Mouse (Mus musculus) layer of hippocampus, postnatal 14 days (tissue): Measurements from ENCODE around the gene Pigo. TPM values are rescaled to one million over a fixed set of nuclear protein-coding genes. Genes with fewer than 3 reads are reported as not detected.
"Not testable (repeated sequence)": the region's sequence is repeated elsewhere in the genome, so short reads cannot be mapped to it uniquely, and the experiment has no call there.

Experiments
- DNase-seq, 2 experiments: peaks; one replicate each; pipeline ENCODE4 v3.0.0; 2021 to 2022; ENCODE audit warnings: low spot score in 2 of 2, mixed read lengths in 1 of 2
- total RNA-seq, 2 experiments: library from RNA; stranded (reverse); gene quantifications; 2 replicates each; pipeline ENCODE4 v1.2.3; 2021

Pigo gene
- total RNA-seq, 2 experiments from 2014 or later = 29.1 to 32.0 TPM

GRCm38 (mm10) chr4:43005765-43006164 lies 19.9 kb downstream of the Pigo start:
- peak in 1 of 2 experiments; percentile 41 for DNase-seq

- DNase-seq = no peak
Measured at GRCm38 (mm10) chr4:43004951-43005350, 20.7 kb downstream of the Pigo start.

- no peak for DNase-seq
Measured at GRCm38 (mm10) chr4:43002756-43003439, 22.7 kb downstream of the Pigo start.

GRCm38 (mm10) chr4:43001272-43001671 lies 24.3 kb downstream of the Pigo start:
- DNase-seq = no peak

- DNase-seq = peak; percentile 99 to 100
Measured at GRCm38 (mm10) chr4:43000141-43000986, 25.3 kb downstream of the Pigo start, which contains the start of gene Vcp. Gene Vcp, minus strand, starts transcription at chr4:43000507.

GRCm38 (mm10) chr4:42999451-43000140 lies 26.0 kb downstream of the Pigo start:
- peak; percentile 67 to 68 for DNase-seq

GRCm38 (mm10) chr4:42998022-42998421 lies 27.6 kb downstream of the Pigo start:
- DNase-seq = no peak

GRCm38 (mm10) chr4:42988296-42988695 lies 37.3 kb downstream of the Pigo start:
- no peak for DNase-seq

- not testable (repeated sequence) for DNase-seq
Measured at GRCm38 (mm10) chr4:42980467-42980866, 45.2 kb downstream of the Pigo start.

GRCm38 (mm10) chr4:42978062-42978461 lies 47.6 kb downstream of the Pigo start:
- DNase-seq = no peak

GRCm38 (mm10) chr4:42973868-42974267 lies 51.8 kb downstream of the Pigo start:
- no peak for DNase-seq

GRCm38 (mm10) chr4:42972952-42973351 lies 52.7 kb downstream of the Pigo start:
- DNase-seq = no peak

GRCm38 (mm10) chr4:42969304-42969703 lies 56.3 kb downstream of the Pigo start, which contains the start of gene 1700022I11Rik:
Gene 1700022I11Rik, plus strand, starts transcription at chr4:42969604.
- DNase-seq = no peak

Other genes starting within 250 kb of the Pigo start
- under 1 TPM; 0.46 to 0.64 TPM for gene Fam205a1, start 171.9 kb downstream of the Pigo start, total RNA-seq
- 1 to 10 TPM in 1 of 2 experiments, under 1 TPM in 1; 0.65 to 1.0 TPM for gene Gm12394, start 169.0 kb downstream of the Pigo start, total RNA-seq
- under 1 TPM; 0.38 to 0.46 TPM for gene Fam205c, start 151.6 kb downstream of the Pigo start, total RNA-seq
- gene Phf24, start 109.2 kb downstream of the Pigo start, total RNA-seq = 100 to 1,000 TPM; 121 to 134 TPM
- 100 to 1,000 TPM; 213 to 218 TPM for gene Dnajb5, start 76.0 kb downstream of the Pigo start, total RNA-seq
- gene 1700022I11Rik, start 56.2 kb downstream of the Pigo start, total RNA-seq = not detected
- gene Vcp, start 25.3 kb downstream of the Pigo start, total RNA-seq = 100 to 1,000 TPM; 214 to 228 TPM
- 10 to 100 TPM in 1 of 2 experiments, 1 to 10 TPM in 1; 9.9 to 11.6 TPM for gene Fancg, start 15.3 kb downstream of the Pigo start, total RNA-seq
- gene Stoml2, start 5.9 kb upstream of the Pigo start, total RNA-seq = 100 to 1,000 TPM; 102 to 103 TPM
- gene Fam214b, start 20.4 kb upstream of the Pigo start, total RNA-seq = 10 to 100 TPM; 35.0 to 40.2 TPM
- 10 to 100 TPM; 48.4 to 53.3 TPM for gene Unc13b, start 33.1 kb upstream of the Pigo start, total RNA-seq
- under 1 TPM; 0.28 to 0.52 TPM for gene Atp8b5, start 241.3 kb upstream of the Pigo start, total RNA-seq